Mouse (Mus musculus) heart, embryonic 13.5 days (tissue): ENCODE measurements around the gene Rnase2b. TPM values are rescaled to one million over a fixed set of nuclear protein-coding genes. Genes with fewer than 3 reads are reported as not detected.
"Not testable (repeated sequence)": the region's sequence is repeated elsewhere in the genome, so short reads cannot be mapped to it uniquely, and the experiment has no call there.

ENCODE experiments used
- ATAC-seq: fragments of 200-750 bp; cut with Nextera tagmentation; 2 replicates; pipeline ENCODE4 v1.8.0; 2017; ENCODE audit warnings: moderate TSS enrichment; ENCODE audit not compliant: insufficient number of reproducible peaks, low FRiP score, low TSS enrichment; ENCODE audit errors: extremely low read depth
- H3K27ac ChIP-seq: fragments of 300-500 bp; sonication (generic); replicated peaks from 2 replicates; pipeline ENCODE4 v1.5.1; 2015; ENCODE audit warnings: moderate library complexity, mild to moderate bottlenecking, inconsistent platforms
- H3K27me3 ChIP-seq: fragments of 300-500 bp; sonication (generic); replicated peaks from 2 replicates; pipeline ENCODE4 v1.6.1; 2015; ENCODE audit warnings: mild to moderate bottlenecking, inconsistent platforms
- H3K36me3 ChIP-seq: fragments of 300-500 bp; sonication (generic); 2 replicates; pipeline ENCODE4 v1.6.1; 2015; ENCODE audit warnings: mild to moderate bottlenecking, inconsistent platforms
- H3K4me1 ChIP-seq: fragments of 300-500 bp; sonication (generic); 2 replicates; pipeline ENCODE4 v1.6.1; 2015; ENCODE audit warnings: inconsistent platforms
- H3K4me2 ChIP-seq: fragments of 300-500 bp; sonication (generic); 2 replicates; pipeline ENCODE4 v1.6.1; 2015; ENCODE audit warnings: inconsistent platforms, mild to moderate bottlenecking, moderate library complexity
- H3K4me3 ChIP-seq: fragments of 300-500 bp; sonication (generic); 2 replicates; pipeline ENCODE4 v1.5.1; 2015; ENCODE audit warnings: moderate library complexity, mild to moderate bottlenecking, inconsistent platforms
- H3K9ac ChIP-seq: fragments of 300-500 bp; sonication (generic); 2 replicates; pipeline ENCODE4 v1.6.1; 2015; ENCODE audit warnings: inconsistent platforms, mild to moderate bottlenecking, moderate library complexity
- H3K9me3 ChIP-seq: fragments of 300-500 bp; sonication (generic); 2 replicates; pipeline ENCODE4 v1.6.1; 2016; ENCODE audit warnings: inconsistent platforms
- WGBS: fragments of 180-500 bp; shearing (Covaris S2); methylation state at CpG from one replicate; pipeline ENCODE4 v1.1.7; 2015; ENCODE audit warnings: mixed read lengths; 5-methylcytosine and 5-hydroxymethylcytosine counted together
- polyA plus RNA-seq: library from polyadenylated mRNA; unstranded; fragments of >200 nt; fragmentation: Nextera tagmentation; extraction: Ambion mirVana; gene quantifications from 2 replicates; pipeline ENCODE4 v1.2.1, GENCODE M21; 2015

Rnase2b gene
- not detected in 2 replicates for polyA plus RNA-seq

- H3K4me1 ChIP-seq, H3K36me3 ChIP-seq, H3K9me3 ChIP-seq, ATAC-seq, H3K9ac ChIP-seq, H3K27ac ChIP-seq, H3K4me3 ChIP-seq, H3K27me3 ChIP-seq, H3K4me2 ChIP-seq: not testable (repeated sequence)
- WGBS: 85% methylated on average over 3 of the region's 3 CpGs
Measured at GRCm38 (mm10) chr14:51161976-51162375, at the start of gene Rnase2b. Gene Rnase2b (plus strand): TSS chr14:51162260.

GRCm38 (mm10) chr14:51113476-51113875 is 48.6 kb upstream of the Rnase2b start:
- H3K4me3 ChIP-seq: no peak overlapping the region
- H3K36me3 ChIP-seq: no peaks in the 10 kb centered on the region
- WGBS: 47% methylated on average over 9 of the region's 9 CpGs
- no peaks in the 10 kb centered on the region for H3K9me3 ChIP-seq
- H3K9ac ChIP-seq: no peak overlapping the region
- no peak for ATAC-seq
- peaks cover 13% of the 10 kb centered on the region for H3K4me1 ChIP-seq
- no peak overlapping the region for H3K27ac ChIP-seq
- H3K27me3 ChIP-seq: no peaks in the 10 kb centered on the region
- peak overlapping the region; percentile 18; the same call in 1 of the 2 replicates for H3K4me2 ChIP-seq

GRCm38 (mm10) chr14:51113916-51114560 is 48.0 kb upstream of the Rnase2b start, which contains the start of gene Eddm3b:
Gene Eddm3b (plus strand): TSS chr14:51114426.
- H3K4me2 ChIP-seq: peak within 1 kb of the TSS; percentile 18; the same call in 1 of the 2 replicates
- no peaks in the 10 kb centered on the region for H3K9me3 ChIP-seq
- WGBS: 52% methylated on average over 12 of the region's 12 CpGs
- no peak within 1 kb of the TSS for H3K9ac ChIP-seq
- no peak within 1 kb of the TSS for H3K27ac ChIP-seq
- H3K36me3 ChIP-seq: no peaks in the 10 kb centered on the region
- ATAC-seq: no peak
- H3K27me3 ChIP-seq: no peaks in the 10 kb centered on the region
- H3K4me1 ChIP-seq: peaks cover 13% of the 10 kb centered on the region
- no peak within 1 kb of the TSS for H3K4me3 ChIP-seq

GRCm38 (mm10) chr14:51125684-51126083 is 36.4 kb upstream of the Rnase2b start:
- Histone ChIP-seq H3K4me1 (peaks cover 18% of the 10 kb centered on the region), H3K27me3 (no peaks in the 10 kb centered on the region), H3K9me3 (no peaks in the 10 kb centered on the region), H3K27ac (no peak overlapping the region), H3K9ac (no peak overlapping the region), H3K4me2 (no peak overlapping the region), H3K36me3 (no peaks in the 10 kb centered on the region), H3K4me3 (no peak overlapping the region)
- ATAC-seq: no peak
- WGBS: 78% methylated on average over 6 of the region's 6 CpGs

- no peak for ATAC-seq
- Histone ChIP-seq H3K27me3 (no peaks in the 10 kb centered on the region), H3K9me3 (no peaks in the 10 kb centered on the region), H3K27ac (no peak overlapping the region), H3K36me3 (no peaks in the 10 kb centered on the region), H3K4me1 (peaks cover 18% of the 10 kb centered on the region), H3K9ac (no peak overlapping the region), H3K4me3 (no peak overlapping the region), H3K4me2 (no peak overlapping the region)
- WGBS: 69% methylated on average over 2 of the region's 2 CpGs
Measured at GRCm38 (mm10) chr14:51127648-51128258, 34.3 kb upstream of the Rnase2b start.

GRCm38 (mm10) chr14:51128775-51129623 is 33.1 kb upstream of the Rnase2b start:
- Histone ChIP-seq H3K9ac (no peak overlapping the region), H3K9me3 (no peaks in the 10 kb centered on the region), H3K36me3 (no peaks in the 10 kb centered on the region), H3K27ac (no peak overlapping the region), H3K27me3 (no peaks in the 10 kb centered on the region), H3K4me2 (no peak overlapping the region), H3K4me3 (no peak overlapping the region), H3K4me1 (peaks cover 18% of the 10 kb centered on the region)
- no peak for ATAC-seq
- 62% methylated on average over 9 of the region's 9 CpGs for WGBS

GRCm38 (mm10) chr14:51129624-51129975 is 32.5 kb upstream of the Rnase2b start:
- no peak for ATAC-seq
- H3K36me3 ChIP-seq: no peaks in the 10 kb centered on the region
- no peak overlapping the region for H3K9ac ChIP-seq
- H3K27ac ChIP-seq: no peak overlapping the region
- H3K27me3 ChIP-seq: no peaks in the 10 kb centered on the region
- H3K4me2 ChIP-seq: peak overlapping the region; percentile 25
- 48% methylated on average over 4 of the region's 4 CpGs for WGBS
- H3K4me3 ChIP-seq: no peak overlapping the region
- no peaks in the 10 kb centered on the region for H3K9me3 ChIP-seq
- H3K4me1 ChIP-seq: peaks cover 18% of the 10 kb centered on the region

- Histone ChIP-seq H3K4me2 (peak overlapping the region; percentile 25), H3K9ac (no peak overlapping the region), H3K4me1 (peaks cover 18% of the 10 kb centered on the region), H3K27ac (no peak overlapping the region), H3K27me3 (no peaks in the 10 kb centered on the region), H3K9me3 (no peaks in the 10 kb centered on the region), H3K36me3 (no peaks in the 10 kb centered on the region), H3K4me3 (no peak overlapping the region)
- no peak for ATAC-seq
- 40% methylated on average over 9 of the region's 9 CpGs for WGBS
Measured at GRCm38 (mm10) chr14:51130315-51130940, 31.6 kb upstream of the Rnase2b start.

- ATAC-seq: no peak
- Histone ChIP-seq H3K9ac (no peak overlapping the region), H3K27me3 (no peaks in the 10 kb centered on the region), H3K4me2 (no peak overlapping the region), H3K4me1 (peaks cover 18% of the 10 kb centered on the region), H3K9me3 (no peaks in the 10 kb centered on the region), H3K4me3 (no peak overlapping the region), H3K27ac (no peak overlapping the region), H3K36me3 (no peaks in the 10 kb centered on the region)
- WGBS: 62% methylated on average over 7 of the region's 7 CpGs
Measured at GRCm38 (mm10) chr14:51131086-51131815, 30.8 kb upstream of the Rnase2b start.

GRCm38 (mm10) chr14:51132372-51132771 is 29.7 kb upstream of the Rnase2b start:
- Histone ChIP-seq H3K9me3 (no peaks in the 10 kb centered on the region), H3K4me3 (no peak overlapping the region), H3K4me1 (peaks cover 18% of the 10 kb centered on the region), H3K9ac (no peak overlapping the region), H3K36me3 (no peaks in the 10 kb centered on the region), H3K27ac (no peak overlapping the region), H3K4me2 (no peak overlapping the region), H3K27me3 (no peaks in the 10 kb centered on the region)
- ATAC-seq: no peak
- WGBS: 80% methylated on average over 4 of the region's 4 CpGs
